Mouse (Mus musculus) cerebellum, adult 9-11 months (tissue): ENCODE measurements at regions not wholly inside any gene's neighbourhood (a gene's known extent, or its start where the extent isn't known, plus 50 kb on each side); places are given as distances from the start of the nearest gene placed in this dataset.

Experiments
- DNase-seq: peaks from one replicate; pipeline ENCODE4 v3.0.0; 2022

GRCm38 (mm10) chr10:56453578-56454069 is 76.5 kb downstream of the Gja1 start:
- no peak for DNase-seq

DNA sequence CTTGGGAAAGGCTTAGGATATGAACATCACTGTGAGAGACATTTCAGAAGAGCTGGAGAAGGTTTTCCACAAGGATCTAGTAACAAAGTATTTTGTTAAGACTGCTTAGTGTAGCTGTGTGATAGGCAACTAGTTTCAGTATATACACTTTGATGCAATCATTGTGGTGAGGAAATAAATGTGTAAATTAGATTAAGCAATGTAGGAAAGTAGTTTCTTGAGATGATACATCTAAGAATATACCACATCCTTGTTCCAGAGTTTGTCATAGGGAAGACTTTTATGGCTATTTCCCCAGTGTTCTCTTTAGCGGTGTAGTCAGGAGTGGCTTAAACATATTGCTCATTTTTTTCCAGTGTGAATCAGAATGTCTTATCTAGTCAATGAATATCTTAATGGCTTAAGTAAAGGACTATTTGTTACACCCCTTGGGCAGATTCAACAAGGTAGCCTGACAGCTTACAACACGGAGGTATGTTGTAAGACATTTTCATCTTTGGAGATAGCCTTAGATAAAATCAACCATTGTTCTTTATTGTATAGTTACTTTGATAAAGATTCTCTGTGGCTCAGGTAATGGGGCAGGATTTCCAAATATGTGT is 78.8 kb downstream of the Gja1 start:
- DNase-seq, result no peak

GRCm38 (mm10) chr10:56468537-56468936 is 91.4 kb downstream of the Gja1 start:
- DNase-seq, result no peak

- no peak for DNase-seq
These were observed 92.0 kb downstream of the Gja1 start for GRCm38 (mm10) chr10:56468993-56469712.

DNA sequence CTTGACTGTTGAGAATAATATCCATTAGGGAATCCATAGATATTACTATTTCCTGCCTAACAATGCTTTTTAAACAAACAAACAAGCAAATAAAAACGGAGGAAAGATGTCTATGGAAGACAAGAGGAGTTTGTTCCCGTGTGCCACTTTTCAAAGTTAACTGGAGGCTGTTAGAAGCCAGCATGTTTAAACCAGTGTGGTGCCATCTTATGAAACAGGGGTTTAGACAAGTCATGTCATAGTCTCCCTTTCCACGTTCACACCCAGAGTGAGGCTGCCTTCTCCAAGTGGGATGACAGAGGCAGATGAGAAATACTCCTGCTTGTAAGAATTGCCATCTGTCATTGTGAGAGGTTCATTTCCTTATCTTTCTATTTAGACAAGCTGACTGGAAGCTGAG is 92.8 kb downstream of the Gja1 start:
- no peak for DNase-seq

- no peak for DNase-seq
These were observed 97.8 kb downstream of the Gja1 start for GRCm38 (mm10) chr10:56474951-56475350.

DNA sequence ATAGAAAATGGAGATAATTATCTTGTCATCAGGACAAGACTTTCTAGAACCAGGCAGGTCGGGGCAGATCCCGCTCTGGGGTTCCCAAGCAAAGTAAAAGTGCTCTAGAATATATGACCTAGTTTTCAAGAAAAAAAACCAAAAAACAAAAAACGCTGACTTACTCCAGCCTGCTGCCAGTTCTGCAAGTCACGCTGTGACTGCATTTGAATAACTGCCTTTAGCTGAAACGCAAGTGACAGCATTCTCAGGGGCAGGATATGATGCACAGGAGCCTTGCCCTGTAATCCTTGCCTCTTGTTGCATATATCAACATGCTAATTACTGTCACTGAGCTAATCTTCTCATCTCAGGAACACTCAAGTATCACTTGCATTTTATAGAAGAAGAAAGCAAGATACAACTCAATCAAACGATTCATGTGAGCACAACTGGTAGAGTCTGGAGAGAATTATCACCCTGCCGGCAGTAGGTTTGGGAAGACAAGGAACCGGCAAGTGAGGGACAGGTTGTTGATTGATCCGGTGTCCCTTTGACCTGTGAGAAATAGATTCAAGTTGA is 105.1 kb downstream of the Gja1 start:
- DNase-seq, result no peak

DNA sequence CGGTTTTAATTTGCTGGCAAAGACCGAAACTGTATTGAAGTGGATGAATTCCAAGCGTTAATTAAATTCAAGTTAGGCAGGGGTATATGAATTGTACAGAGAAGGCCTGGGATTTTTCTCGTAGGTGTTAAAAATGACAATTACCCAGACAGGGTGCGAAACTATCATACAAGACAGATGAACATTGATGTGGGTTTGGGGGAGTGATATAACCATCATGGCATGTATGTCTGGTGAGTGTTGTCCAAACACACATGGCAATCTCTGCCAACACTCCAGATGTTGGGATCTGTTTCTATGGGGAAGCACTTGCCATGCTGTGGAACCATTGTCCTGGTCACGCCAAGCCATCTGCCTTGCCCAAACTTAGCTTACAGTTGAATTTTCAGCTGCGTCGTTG is 107.8 kb downstream of the Gja1 start:
- no peak for DNase-seq

DNA sequence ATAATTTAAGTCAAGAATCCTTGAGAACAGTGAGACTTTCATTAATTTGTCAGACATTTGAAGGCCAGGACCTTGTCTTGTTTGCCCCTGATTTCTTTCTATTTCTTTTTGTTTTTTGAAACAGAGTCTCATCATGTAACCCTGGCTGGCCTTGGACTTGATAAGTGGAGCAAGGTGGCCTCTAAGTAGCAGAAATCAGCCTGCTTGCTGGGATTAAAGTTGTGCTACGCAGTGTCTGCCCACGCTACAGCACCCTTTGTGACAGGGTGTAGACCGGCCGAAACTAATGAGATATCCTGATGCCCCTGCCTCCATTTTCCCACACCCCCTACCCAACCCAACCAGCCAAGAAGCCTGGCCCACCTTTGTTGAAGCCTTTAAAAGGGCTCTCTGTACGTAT is 108.6 kb downstream of the Gja1 start:
- no peak for DNase-seq

- no peak for DNase-seq
These were observed 109.5 kb downstream of the Gja1 start for GRCm38 (mm10) chr10:56486584-56486983.

DNA sequence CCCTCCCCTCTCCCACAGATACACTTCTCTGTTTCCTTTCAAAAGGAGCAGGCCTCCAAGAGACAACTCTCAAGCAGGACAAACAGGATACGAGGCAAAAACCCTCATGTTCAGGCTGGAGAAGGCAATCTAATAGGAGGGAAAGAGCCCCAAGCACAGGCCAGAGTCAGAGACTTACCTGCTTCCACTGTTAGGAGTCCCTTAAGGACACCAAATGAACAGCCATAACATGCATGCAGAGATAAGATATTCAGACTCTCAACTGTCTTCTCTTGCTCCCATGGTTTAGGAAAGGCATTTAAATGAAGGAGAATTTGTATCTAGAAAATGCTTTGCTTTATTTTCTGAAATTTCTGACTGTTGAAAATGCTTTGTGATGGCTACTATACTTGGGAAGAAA is 116.3 kb downstream of the Gja1 start:
- DNase-seq, result no peak

DNA sequence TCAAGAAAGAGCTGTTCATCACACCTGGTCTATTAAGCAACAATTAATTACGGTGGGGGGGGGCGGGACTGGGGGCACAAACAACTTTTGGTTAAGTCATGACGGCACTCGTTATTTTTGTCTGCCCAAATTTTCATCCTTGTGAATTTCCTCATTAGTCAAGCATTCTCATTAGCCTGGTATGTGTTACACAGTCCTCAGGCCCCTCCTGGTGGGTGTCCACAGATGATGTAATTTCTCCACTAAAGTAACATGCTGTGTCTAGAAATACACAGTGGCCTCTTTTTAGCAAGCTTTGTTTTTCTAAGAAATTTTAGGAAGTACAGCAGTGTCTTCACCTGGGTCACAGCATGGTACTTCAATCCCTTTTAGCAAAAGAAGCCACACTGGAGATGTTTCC is 118.2 kb downstream of the Gja1 start:
- no peak for DNase-seq

DNA sequence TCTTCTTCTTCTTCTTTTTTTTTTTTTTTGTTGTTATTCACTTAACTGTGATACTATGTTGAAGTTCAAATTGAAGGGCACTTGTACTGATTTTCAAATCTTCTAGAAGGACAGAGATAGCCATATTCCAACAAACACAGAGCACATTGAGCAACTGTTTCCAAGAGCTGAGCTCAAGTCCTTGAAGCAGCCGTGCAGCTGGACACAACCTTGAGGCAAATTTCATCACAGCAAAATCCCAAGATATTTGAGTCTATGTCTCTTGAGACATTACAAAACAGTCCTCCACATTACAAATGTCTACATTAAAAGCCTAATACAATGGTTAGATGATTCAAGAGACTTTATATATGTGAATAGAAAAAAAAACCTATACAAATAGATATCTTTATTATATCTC is 141.9 kb downstream of the Gja1 start:
- no peak for DNase-seq

DNA sequence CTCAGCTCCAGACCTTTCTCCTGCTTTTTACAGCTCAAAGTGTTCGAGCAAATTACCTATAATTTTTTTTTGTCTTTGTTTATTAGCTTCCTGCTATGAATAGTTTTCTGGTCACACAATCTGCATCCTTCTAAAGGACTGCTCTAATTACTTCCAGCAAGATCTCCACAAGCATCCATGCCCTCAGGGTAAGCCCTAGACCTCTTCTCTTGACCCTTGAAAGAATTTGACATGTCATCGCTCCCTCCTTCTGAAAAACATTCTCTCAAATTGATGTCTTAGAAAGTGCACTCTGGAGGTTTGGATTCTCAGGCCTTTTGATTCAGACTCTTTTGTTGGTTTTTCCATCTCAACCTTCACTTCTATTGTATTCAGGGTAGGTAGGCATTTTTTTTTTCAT is 148.7 kb downstream of the Gja1 start:
- DNase-seq, result no peak

- DNase-seq, result no peak
These were observed 160.0 kb downstream of the Gja1 start for GRCm38 (mm10) chr10:56537091-56537490.

DNA sequence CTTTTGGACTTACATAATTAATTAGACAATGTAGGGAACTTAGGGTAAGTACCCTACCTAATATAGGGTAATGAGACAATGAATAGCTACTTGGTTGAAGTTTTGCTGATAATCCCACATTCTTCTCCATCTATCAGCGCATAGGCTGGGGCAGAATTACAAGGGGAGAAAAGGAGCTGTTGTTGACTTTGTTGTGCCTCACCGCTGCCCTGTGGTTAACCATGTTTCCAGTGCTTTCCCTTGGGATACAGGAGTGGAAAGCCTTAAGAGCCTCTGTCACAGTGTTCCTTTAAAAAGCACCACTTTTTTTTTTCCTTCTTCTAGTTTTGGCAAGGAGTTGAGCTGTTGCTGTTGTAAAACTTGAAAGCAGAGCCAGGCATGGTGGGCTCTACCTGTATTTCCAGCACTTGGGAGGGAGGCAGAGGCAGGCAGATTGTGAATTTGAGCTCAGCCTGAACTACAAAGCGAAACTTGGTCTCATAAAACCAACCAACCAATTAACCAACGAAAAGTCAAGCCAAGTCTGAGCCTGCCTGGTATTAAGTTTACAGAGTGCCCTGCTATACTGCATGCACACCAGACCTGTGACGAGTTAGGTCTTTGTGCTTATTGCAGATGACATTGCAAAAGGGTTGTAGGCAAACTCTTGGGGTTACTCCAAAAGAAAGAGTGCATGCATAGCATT is 162.8 kb downstream of the Gja1 start:
- DNase-seq, result no peak

- DNase-seq, result no peak
These were observed 165.0 kb downstream of the Gja1 start for GRCm38 (mm10) chr10:56542106-56542505.

GRCm38 (mm10) chr10:56545989-56546388 is 168.9 kb downstream of the Gja1 start:
- no peak for DNase-seq

GRCm38 (mm10) chr10:56546824-56547223 is 169.7 kb downstream of the Gja1 start:
- DNase-seq, result no peak

- no peak for DNase-seq
These were observed 170.7 kb downstream of the Gja1 start for GRCm38 (mm10) chr10:56547825-56548224.

- no peak for DNase-seq
These were observed 189.8 kb downstream of the Gja1 start for GRCm38 (mm10) chr10:56566836-56567442.

DNA sequence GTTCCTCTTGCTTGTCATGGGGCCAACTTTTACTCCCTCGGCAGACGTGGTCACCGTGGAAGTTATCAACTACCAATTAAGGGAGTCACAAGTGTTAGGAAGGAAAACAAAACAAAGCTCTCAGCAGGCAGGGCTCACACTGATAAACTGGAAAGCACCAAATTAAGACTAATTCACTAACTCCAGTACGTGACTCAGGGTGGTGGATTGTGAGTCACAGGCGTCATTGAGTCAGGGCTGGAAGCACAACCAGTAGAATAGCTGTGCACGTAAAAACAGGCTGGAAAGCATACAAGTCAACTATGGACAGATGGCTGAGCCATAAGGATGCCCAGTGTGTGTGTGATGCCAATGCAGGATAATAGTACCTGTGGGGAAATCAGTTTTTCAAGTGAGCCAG is 204.9 kb downstream of the Gja1 start:
- DNase-seq, result peak; percentile 83

GRCm38 (mm10) chr10:56587205-56587604 is 210.1 kb downstream of the Gja1 start:
- DNase-seq, result no peak
